Mouse (Mus musculus) layer of hippocampus, adult 9-10 months (tissue): ENCODE results near the gene U2surp.
"Not testable (repeated sequence)": the region's sequence is repeated elsewhere in the genome, so short reads cannot be mapped to it uniquely, and the experiment has no call there.

ENCODE experiments used
- DNase-seq: peaks from one replicate; pipeline ENCODE4 v3.0.0; 2022; ENCODE audit warnings: low spot score

The U2surp gene

DNA sequence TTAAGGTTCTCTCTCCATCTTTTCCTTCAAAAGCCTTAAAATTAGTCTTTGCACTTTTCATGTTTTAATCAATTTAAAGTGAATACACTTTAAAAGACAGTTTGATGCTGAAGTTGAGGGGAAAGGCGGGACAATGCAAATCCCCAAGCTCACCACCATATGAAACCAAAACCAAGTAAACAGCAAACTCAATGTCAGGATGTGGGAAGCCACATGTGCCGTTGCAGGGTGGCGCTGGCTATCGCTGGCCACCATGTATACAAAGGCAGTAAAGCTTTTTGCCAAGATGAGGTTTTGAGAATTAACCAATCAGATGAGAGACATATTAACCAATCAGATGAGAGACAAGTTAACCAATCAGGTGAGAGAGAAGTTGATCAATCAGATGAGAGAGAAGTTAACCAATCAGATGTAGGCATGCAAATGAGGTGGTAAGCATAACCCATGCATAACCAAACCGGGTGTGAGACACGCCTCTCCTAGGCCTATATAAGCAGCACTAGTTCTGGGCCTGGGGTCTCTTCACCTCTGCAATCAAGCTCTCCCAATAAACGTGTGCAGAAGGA lies 42.7 kb downstream of the U2surp start:
- not testable (repeated sequence) for DNase-seq

- no peak for DNase-seq
Measured at GRCm38 (mm10) chr9:95464028-95464427, 47.8 kb downstream of the U2surp start.

DNA sequence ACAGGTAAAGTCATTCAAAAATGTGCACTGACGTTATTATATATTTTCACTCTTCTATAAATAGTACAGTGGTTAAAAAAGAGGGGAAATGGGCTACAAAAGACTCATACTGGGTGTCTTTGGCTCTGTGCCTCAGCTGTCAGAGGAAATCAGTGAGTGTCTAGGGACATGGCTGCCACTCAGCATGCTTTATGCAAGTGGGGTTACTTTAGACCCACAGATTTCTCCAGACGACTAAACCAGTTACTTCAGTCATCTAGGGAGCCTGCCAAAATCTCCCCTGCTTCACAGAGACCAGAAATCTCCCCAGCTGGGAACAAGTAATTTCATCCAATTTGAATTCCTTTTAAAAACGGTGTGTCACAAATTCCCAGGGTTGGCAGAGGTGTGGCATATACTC lies 59.9 kb downstream of the U2surp start:
- DNase-seq: no peak

- no peak for DNase-seq
Measured at GRCm38 (mm10) chr9:95450586-95450985, 61.2 kb downstream of the U2surp start.

DNA sequence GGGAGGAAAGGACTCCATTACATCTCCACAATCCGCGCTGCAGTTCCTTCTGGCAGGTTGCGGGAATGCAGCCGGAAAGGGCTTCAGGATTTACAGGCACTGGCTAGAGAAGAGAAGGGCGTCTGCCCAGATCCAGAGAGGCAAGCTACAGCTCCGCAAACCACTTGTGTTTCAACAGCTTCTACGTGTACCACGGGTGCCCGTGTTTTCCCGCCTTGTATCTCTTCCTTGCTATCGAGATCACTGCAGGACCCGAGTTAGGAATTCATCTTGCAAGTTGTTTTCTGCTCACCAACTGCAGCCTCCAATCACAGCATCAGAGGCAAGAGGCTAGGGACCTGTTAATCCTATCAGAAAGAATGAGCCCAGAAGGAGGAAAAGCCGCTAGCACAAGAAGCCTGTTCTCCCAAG lies 69.5 kb downstream of the U2surp start:
- no peak for DNase-seq

DNA sequence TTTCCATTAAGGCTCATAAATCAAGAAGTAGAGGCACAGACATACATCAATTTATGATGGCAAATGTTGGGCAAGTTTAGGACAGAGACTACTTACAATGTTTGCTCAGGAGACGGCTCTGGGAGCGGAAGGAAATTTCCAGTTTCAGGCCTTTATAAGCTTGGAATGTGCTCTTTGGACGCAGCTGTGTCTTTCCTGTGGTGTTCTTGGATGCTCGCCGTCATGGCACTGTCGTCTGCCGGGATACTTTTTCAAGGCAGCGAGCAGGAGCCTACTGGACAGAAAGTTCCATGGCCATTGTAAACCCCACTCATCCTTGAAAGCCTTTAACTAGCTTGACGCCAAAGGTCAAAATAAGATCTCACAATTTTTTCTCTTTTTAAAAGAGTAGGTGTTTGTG lies 73.9 kb downstream of the U2surp start:
- DNase-seq: no peak

DNA sequence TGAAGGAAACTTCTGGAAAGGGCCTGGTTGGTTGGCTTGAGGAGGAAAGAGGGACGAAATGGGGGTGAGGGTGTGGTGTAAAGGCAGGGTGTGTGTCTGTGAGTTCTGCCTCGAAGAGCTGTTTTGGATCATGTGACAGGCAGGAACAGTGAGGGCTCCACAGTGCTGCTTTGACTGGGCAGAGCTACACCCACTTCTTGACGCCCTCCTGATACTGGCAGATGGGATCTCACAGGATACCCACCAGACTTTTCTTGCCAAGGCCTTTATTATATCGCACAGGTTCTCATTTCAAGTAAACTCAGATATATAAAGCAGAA lies 75.5 kb downstream of the U2surp start:
- DNase-seq: no peak

DNA sequence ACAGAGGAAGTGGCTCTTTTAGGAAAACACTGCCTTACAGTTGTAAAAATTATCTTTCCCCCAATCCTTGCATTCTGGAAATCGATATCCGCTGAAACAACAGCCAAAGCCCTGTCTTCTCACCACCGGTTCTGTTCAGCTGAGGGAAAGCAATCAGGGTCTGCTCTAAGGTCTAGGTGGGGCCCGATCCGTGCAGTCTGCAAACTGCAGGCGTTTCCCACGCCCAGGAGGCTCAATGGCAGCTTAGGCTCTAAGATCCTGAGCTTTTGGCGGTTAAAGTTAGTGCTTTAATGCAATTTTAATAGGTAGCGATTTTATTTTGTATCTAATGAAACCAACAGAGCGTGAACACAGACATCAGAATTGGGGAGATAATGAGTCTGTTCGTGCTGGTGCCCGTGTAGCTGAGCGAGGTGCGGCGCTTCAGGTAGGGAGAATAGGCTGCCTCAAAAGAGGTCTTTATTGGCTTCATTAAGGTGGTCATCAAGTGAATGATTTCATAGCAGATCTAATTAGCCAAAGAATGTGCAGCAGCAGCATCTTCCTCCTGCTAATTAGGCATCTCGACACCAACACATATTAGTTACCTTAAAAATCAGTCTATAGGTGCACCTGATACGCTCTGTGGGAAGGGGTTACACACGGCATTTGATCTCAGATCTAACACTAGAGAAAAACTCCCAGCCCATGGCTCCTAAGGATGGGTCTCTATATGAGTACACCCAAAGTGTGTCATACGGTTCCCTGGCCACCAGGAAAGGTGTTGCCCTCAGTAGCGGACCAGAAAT lies 76.1 kb downstream of the U2surp start:
- no peak for DNase-seq

GRCm38 (mm10) chr9:95428277-95428676 lies 83.5 kb downstream of the U2surp start:
- no peak for DNase-seq

GRCm38 (mm10) chr9:95413911-95414310 lies 97.9 kb downstream of the U2surp start:
- DNase-seq: no peak

DNA sequence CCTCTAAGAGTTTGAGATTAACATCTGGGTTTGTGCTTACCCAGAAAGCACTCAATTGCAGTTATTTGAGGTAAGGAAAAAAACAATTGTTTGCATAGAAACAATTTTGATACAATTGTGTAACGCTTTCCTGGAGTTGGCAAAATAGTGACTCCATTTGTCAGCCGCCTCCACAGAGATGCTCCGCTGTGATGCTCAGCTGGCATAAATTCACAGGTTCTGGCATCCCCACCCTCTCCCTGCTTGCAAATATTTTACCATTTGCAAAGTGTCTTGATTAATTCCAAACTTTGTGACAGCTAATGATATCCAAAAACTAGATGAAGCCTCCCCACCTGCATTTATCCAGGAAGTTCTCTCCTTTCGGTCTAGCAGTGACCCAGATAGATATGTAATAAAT lies 99.7 kb downstream of the U2surp start:
- DNase-seq: no peak

DNA sequence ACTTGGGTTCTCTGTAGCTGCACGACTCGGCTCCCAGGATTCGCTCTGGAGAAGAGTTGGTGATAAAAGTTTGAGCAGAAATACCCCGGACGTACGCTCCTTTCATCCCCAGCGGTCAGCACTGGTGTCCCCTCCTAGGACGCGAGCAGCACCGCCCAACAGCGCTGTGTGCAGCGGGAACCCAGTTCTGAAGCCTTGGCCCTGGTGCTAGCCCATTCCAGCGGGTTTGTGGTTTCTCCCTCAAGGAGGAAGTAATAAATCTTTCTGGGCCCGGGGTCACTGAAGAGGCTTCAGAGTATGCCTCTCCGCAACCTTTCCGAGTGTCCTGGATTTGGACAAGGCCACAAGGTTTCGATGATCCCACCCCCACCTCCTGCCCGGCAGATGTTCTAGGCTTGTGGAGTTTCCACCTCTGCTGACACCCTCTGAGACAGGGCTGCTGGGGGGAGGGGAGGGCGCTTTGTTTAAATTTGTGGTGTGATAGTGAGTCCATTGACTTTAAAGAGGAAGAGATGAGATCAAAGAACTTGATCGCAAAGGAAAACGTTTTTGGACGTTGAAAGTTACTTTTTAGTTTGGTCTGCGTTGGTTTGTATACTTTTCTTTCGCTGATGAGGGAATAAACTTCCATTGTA lies 104.1 kb downstream of the U2surp start:
- no peak for DNase-seq
